Comparison of ENCODE assay signal across 8 mouse cellular contexts in genomic region chr1:134368777-134369337, GRCm38 (mm10). TPM values are rescaled to one million over a fixed set of nuclear protein-coding genes. Genes with fewer than 3 reads are reported as not detected.
DNase-seq lines count a peak whose midpoint lies in the region; ATAC-seq lines count a peak whose summit lies in the region.

No protein-coding gene starts in this region.

- H3K4me3 ChIP-seq in embryonic facial prominence, embryonic 11.5 days (ENCODE audit: low read depth, low read length), result no peak overlapping the region

- ATAC-seq in cerebellum, adult (ENCODE audit: insufficient number of reproducible peaks, low FRiP score, low TSS enrichment), result no peak
- ATAC-seq in embryonic facial prominence, embryonic 11.5 days (replicated peaks; ENCODE audit: insufficient number of reproducible peaks, low FRiP score, low TSS enrichment, low read depth), result no peak

- H3K9ac ChIP-seq in embryonic facial prominence, embryonic 11.5 days (replicated peaks; ENCODE audit: low read length), result no peak overlapping the region

- no peaks in the 10 kb centered on the region for H3K4me1 ChIP-seq in embryonic facial prominence, embryonic 11.5 days (ENCODE audit: control insufficient read depth, insufficient read depth, low read length)

- WGBS in embryonic facial prominence, embryonic 11.5 days, result 53% methylated on average over 9 of the region's 9 CpGs

- no peaks in the 10 kb centered on the region for H3K27me3 ChIP-seq in embryonic facial prominence, embryonic 11.5 days (ENCODE audit: control insufficient read depth, insufficient read depth, low read length)

- peak; percentile 53 for DNase-seq in cerebellum, adult 9-10 months
- DNase-seq in urinary bladder, adult 18-20 months (ENCODE audit: low spot score in 2 of 2), result peak; percentile 40 to 79
- no peak for DNase-seq in urinary bladder, postnatal 10 days (ENCODE audit: low spot score)
- peak; percentile 69 for DNase-seq in embryonic facial prominence, embryonic 11.5 days (ENCODE audit: low spot score)
- DNase-seq in kidney, postnatal 14 days, result peak; percentile 77
- peak; percentile 90 for DNase-seq in lung, postnatal 36 days
- peak; percentile 58 to 76 for DNase-seq in spleen, postnatal 4 days (ENCODE audit: low spot score in 2 of 2)

- no peak overlapping the region for H3K4me2 ChIP-seq in embryonic facial prominence, embryonic 11.5 days (ENCODE audit: low read depth, low read length)

- no peaks in the 10 kb centered on the region for H3K36me3 ChIP-seq in embryonic facial prominence, embryonic 11.5 days (replicated peaks; ENCODE audit: control insufficient read depth, insufficient read depth, low read depth, low read length)

- no peak overlapping the region for H3K27ac ChIP-seq in embryonic facial prominence, embryonic 11.5 days (replicated peaks; ENCODE audit: low read depth, low read length)

- no peaks in the 10 kb centered on the region for H3K9me3 ChIP-seq in embryonic facial prominence, embryonic 11.5 days (replicated peaks; ENCODE audit: control insufficient read depth, low read length)

RNA-seq across cellular contexts. Expression of gene Tmem183a, which starts 7.1 kb away (rescaled TPM):
- 128 and 133 TPM in 2 replicates for polyA plus RNA-seq in embryonic facial prominence, embryonic 11.5 days (2014; fragmentation: Nextera tagmentation; extraction: Ambion mirVana)

RNA-seq across cellular contexts. Expression of gene 4933406M09Rik, which starts 16.9 kb away (rescaled TPM):
- polyA plus RNA-seq in embryonic facial prominence, embryonic 11.5 days (2014; fragmentation: Nextera tagmentation; extraction: Ambion mirVana), result not detected in 2 replicates

RNA-seq across cellular contexts. Expression of gene Ppfia4, which starts 36.1 kb away (rescaled TPM):
- polyA plus RNA-seq in embryonic facial prominence, embryonic 11.5 days (2014; fragmentation: Nextera tagmentation; extraction: Ambion mirVana), result 1.9 and 2.2 TPM in 2 replicates

RNA-seq across cellular contexts. Expression of gene Cyb5r1, which starts 36.5 kb away (rescaled TPM):
- 25.0 and 32.2 TPM in 2 replicates for polyA plus RNA-seq in embryonic facial prominence, embryonic 11.5 days (2014; fragmentation: Nextera tagmentation; extraction: Ambion mirVana)

RNA-seq across cellular contexts. Expression of gene Adipor1, which starts 46.3 kb away (rescaled TPM):
- 82.9 and 86.7 TPM in 2 replicates for polyA plus RNA-seq in embryonic facial prominence, embryonic 11.5 days (2014; fragmentation: Nextera tagmentation; extraction: Ambion mirVana)
